Mouse (Mus musculus) intestine, embryonic 15.5 days (tissue): ENCODE data around the gene Tspoap1. TPM values are rescaled to one million over a fixed set of nuclear protein-coding genes. Genes with fewer than 3 reads are reported as not detected.
A peak's percentile ranks its signal among the peaks of the same experiment; 100 is the strongest.

Experiments used
- ATAC-seq: fragments of 200-750 bp; cut with Nextera tagmentation; 2 replicates; pipeline ENCODE4 v1.8.0; 2017; ENCODE audit warnings: moderate TSS enrichment, moderate library complexity
- H3K27ac ChIP-seq: fragments of 300-500 bp; sonication (generic); 2 replicates; pipeline ENCODE4 v1.5.1; 2015; ENCODE audit warnings: mild to moderate bottlenecking, inconsistent platforms
- H3K27me3 ChIP-seq: fragments of 300-500 bp; sonication (generic); replicated peaks from 2 replicates; pipeline ENCODE4 v1.6.1; 2015; ENCODE audit warnings: inconsistent platforms
- H3K36me3 ChIP-seq: fragments of 300-500 bp; sonication (generic); 2 replicates; pipeline ENCODE4 v1.6.1; 2015; ENCODE audit warnings: inconsistent platforms
- H3K4me1 ChIP-seq: fragments of 300-500 bp; sonication (generic); replicated peaks from 2 replicates; pipeline ENCODE4 v1.6.1; 2015; ENCODE audit warnings: inconsistent platforms
- H3K4me2 ChIP-seq: fragments of 300-500 bp; sonication (generic); replicated peaks from 2 replicates; pipeline ENCODE4 v1.6.1; 2015; ENCODE audit warnings: mild to moderate bottlenecking, inconsistent platforms
- H3K4me3 ChIP-seq: fragments of 300-500 bp; sonication (generic); replicated peaks from 2 replicates; pipeline ENCODE4 v1.5.1; 2015; ENCODE audit warnings: inconsistent platforms
- H3K9ac ChIP-seq: fragments of 300-500 bp; sonication (generic); 2 replicates; pipeline ENCODE4 v1.6.1; 2015; ENCODE audit warnings: inconsistent platforms
- H3K9me3 ChIP-seq: fragments of 300-500 bp; sonication (generic); 2 replicates; pipeline ENCODE4 v1.6.1; 2016; ENCODE audit warnings: inconsistent platforms
- WGBS: fragments of 180-500 bp; shearing (Covaris S2); methylation state at CpG from one replicate; pipeline ENCODE4 v1.1.7; 2015; 5-methylcytosine and 5-hydroxymethylcytosine counted together
- polyA plus RNA-seq: library from polyadenylated mRNA; unstranded; fragments of >200 nt; fragmentation: Nextera tagmentation; extraction: Ambion mirVana; gene quantifications from 2 replicates; pipeline ENCODE4 v1.2.1, GENCODE M21; 2015

The Tspoap1 gene
- polyA plus RNA-seq, 1 experiment from 2014 or later, result 0.96 TPM

DNA sequence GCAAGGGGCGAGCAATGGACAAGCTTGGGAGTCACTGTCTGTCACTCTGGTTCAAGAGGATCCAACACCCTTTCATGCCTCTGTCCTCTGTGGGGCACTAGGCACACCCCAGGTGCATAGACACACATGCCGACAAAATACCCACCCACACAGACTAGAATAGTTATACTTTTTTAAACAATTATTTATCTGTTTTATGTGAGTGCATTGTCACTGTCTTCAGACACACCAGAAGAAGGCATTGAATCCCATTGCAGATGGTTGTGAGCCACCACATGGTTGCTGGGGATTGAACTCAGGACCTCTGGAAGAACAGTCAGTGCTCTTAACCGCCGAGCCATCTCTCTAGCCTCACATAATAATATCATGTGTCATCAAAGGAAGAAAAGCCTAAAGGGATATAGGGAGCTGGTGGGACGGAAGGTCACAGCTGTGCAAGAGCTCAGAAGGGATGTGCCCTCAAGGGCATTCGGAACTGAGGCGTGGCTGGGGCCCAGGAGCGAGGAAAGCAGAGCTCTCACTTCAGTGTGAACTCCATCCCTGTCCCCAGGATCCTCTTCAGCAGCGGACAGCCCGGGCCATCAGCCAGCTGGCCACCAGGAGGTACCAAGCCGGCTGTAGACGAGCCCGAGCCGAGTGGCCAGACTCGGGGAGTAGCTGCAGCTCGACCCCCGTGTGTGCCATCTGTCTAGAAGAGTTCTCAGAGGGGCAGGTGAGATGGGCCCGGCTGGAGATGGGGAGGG is 31.3 kb upstream of the Tspoap1 start:
- 53% methylated on average over 18 of the region's 18 CpGs for WGBS
- Histone ChIP-seq H3K4me1 (peaks cover 19% of the 10 kb centered on the region), H3K27me3 (no peaks in the 10 kb centered on the region), H3K27ac (no peak overlapping the region), H3K4me3 (no peak overlapping the region), H3K9me3 (no peaks in the 10 kb centered on the region), H3K4me2 (no peak overlapping the region), H3K36me3 (no peaks in the 10 kb centered on the region), H3K9ac (no peak overlapping the region)
- ATAC-seq, result no peak

DNA sequence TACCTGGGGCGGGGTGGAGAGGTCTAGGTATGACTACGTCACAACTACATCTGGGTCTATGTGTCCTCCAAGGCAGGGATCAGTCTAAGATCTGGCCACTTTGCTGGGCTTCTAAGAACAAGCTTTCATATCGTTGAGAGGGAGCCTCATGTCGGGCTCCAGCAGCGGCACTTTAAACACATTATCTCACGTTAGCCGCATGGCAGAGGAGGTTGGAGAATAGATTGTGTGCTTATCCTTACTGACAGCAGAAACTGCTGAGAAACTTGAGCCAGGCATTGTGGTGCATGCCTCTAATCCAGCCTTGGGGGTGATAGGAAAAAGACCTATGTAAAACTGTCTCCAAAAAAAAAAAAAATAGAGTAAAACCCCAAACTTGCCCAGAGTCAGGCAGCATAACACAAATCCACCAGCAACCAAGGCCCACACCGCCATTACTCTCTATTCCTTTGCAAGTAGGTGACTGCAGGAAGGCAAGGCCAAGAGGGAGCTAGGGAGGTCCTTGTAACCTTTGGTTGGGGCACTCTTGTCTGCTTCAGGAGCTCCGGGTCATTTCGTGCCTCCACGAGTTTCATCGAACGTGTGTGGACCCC is 30.7 kb upstream of the Tspoap1 start:
- Histone ChIP-seq H3K9ac (no peak overlapping the region), H3K27ac (no peak overlapping the region), H3K4me3 (no peak overlapping the region), H3K9me3 (no peaks in the 10 kb centered on the region), H3K4me2 (no peak overlapping the region), H3K4me1 (peaks cover 19% of the 10 kb centered on the region), H3K27me3 (no peaks in the 10 kb centered on the region), H3K36me3 (no peaks in the 10 kb centered on the region)
- no peak for ATAC-seq
- 80% methylated on average over 13 of the region's 13 CpGs for WGBS

DNA sequence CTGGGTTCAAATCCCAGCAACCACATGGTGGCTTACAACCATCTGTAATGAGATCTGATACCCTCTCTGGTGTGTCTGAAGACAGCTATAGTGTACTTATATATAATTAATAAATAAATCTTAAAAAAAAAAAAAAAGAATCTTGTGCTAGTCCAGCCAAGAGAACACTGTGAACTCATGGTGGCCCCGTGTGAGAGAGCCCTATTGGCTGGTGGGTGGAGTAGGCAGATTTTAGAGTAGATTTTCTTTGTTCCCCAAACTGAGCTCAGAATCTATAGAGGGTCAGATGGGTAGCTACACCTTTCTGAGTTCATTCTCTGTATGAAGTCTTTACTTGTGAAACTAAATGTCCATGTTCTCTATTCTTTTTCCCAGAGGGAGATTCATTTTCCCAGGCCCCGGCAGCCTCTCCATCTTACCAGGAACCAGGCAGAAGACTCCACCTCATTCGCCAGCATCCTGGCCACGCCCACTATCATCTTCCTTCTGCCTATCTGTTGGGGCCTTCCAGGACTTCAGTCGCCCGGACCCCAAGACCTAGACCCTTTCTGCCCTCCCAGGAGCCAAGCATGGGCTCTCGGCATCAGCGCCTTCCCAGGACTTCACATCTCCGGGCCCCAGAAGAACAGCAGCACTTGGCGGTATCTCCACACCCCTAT is 29.6 kb upstream of the Tspoap1 start:
- Histone ChIP-seq H3K36me3 (no peaks in the 10 kb centered on the region), H3K27me3 (no peaks in the 10 kb centered on the region), H3K4me3 (no peak overlapping the region), H3K4me2 (no peak overlapping the region), H3K27ac (no peak overlapping the region), H3K9me3 (no peaks in the 10 kb centered on the region), H3K9ac (no peak overlapping the region), H3K4me1 (peaks cover 11% of the 10 kb centered on the region)
- no peak for ATAC-seq
- 79% methylated on average over 10 of the region's 10 CpGs for WGBS

DNA sequence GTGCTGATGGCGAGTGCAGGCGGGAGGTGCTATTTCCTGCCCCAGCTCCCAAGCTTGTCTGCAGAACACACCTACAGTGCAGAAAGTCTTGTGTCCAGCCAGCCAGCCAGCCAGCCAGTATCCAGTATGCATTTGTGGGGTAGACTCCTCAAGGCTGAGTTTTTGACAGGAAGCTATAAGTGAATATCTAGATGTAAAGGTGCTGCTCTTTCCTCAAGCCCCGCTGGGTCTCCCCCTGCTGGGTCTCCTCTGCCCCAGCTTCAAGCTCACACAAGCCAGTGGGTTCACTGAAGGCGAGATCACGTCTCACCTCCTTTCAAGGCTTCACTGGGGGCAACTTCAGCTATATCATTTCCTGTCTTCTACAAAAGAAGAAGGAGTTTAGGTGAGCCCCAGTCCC is 26.0 kb upstream of the Tspoap1 start:
- Histone ChIP-seq H3K27ac (no peak overlapping the region), H3K4me2 (0 out of 2 replicates have a peak overlapping the region, but pooled peaks have one; percentile 22), H3K4me1 (peaks cover 14% of the 10 kb centered on the region), H3K9ac (0 out of 2 replicates have a peak overlapping the region, but pooled peaks have one; percentile 10), H3K27me3 (no peaks in the 10 kb centered on the region), H3K36me3 (no peaks in the 10 kb centered on the region), H3K9me3 (no peaks in the 10 kb centered on the region), H3K4me3 (no peak overlapping the region)
- no peak for ATAC-seq
- 61% methylated on average over 5 of the region's 5 CpGs for WGBS

DNA sequence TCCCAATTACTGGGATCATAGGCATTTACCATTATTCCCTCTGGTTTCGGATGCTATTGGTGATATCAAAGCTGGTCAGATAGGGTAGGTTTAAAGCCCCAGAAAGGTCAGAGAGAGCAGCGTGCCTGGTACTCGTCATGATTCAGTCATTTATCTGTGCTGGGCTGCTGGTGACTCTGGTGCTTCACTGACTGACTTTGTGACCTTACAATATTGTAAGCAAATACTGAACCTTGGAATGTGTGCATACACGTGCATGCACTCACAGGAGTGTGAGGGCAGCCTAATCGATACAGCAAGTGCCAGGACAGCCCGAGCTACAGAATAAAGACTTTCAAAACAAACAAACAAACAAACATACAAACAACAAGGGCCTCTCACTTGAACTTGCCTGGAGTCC is 24.6 kb upstream of the Tspoap1 start:
- Histone ChIP-seq H3K27ac (0 out of 2 replicates have a peak overlapping the region, but pooled peaks have one; percentile 80), H3K9me3 (no peaks in the 10 kb centered on the region), H3K36me3 (0 out of 2 replicates have a peak, but pooled peaks cover 9% of the 10 kb centered on the region), H3K4me1 (peaks cover 14% of the 10 kb centered on the region), H3K9ac (no peak overlapping the region), H3K4me2 (0 out of 2 replicates have a peak overlapping the region, but pooled peaks have one; percentile 78), H3K4me3 (no peak overlapping the region), H3K27me3 (no peaks in the 10 kb centered on the region)
- no peak for ATAC-seq
- WGBS, result 53% methylated on average over 6 of the region's 6 CpGs

DNA sequence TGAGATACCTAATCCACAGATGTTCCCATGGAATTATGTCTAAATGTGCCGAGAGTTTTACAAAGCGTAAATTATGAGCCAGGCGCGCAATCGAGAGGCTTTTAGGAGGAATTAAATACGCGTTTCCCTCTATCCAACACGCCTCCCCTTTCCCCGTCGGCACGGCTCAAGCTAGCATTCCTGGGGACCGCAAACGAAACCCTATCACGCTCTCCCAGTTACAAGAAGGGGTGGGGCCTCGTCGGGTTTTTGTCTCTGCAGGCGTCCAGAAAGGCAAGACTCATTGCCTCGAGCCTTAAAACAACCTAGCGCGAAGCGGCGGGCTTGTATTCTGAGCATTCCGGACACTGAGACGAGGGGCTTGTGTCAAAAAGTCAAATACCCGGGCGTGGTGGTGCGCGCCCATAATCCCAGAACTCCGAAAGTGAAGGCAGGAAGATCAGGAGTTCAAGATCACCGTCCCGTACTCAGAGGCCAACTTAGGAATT is 23.6 kb upstream of the Tspoap1 start:
- WGBS, result 1% methylated on average over 31 of the region's 31 CpGs
- Histone ChIP-seq H3K27ac (peak overlapping the region; percentile 80), H3K9ac (peak overlapping the region; percentile 48), H3K9me3 (no peaks in the 10 kb centered on the region), H3K27me3 (no peaks in the 10 kb centered on the region), H3K4me3 (peak overlapping the region; percentile 84), H3K4me1 (peaks cover 14% of the 10 kb centered on the region), H3K36me3 (0 out of 2 replicates have a peak, but pooled peaks cover 9% of the 10 kb centered on the region), H3K4me2 (peak overlapping the region; percentile 78)
- ATAC-seq, result peak; percentile 84

DNA sequence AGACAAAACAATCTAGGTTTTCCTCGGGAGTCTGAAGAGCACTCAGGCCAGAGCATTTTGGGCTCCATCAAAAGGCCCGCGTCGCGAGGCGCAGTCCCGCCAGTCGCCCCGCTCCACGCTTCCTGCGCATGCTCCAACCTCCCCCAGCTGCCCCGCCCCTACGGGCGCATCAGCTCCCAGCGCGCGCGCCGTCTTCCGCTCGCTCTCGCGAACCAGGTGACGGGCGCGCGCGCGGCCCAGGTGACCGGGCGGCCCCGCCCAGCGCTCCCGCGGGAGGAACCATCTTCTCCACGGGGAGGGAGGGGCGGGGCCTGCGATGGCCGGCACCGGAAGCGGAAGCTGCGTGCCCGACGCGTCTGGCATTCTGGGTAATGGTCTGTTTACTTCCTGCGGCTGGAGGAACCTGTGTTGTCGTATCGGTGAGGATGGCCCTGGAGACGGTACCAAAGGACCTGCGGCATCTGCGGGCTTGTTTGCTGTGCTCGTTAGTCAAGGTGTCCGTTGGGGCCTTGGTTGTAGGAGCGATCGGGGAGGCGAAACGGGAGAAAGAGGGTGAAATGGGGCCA is 23.1 kb upstream of the Tspoap1 start, which contains the start of gene Supt4a:
Gene Supt4a, plus strand, starts transcription at position 378 of the 566 bp plus-strand sequence.
- Histone ChIP-seq H3K4me3 (peak within 1 kb of the TSS; percentile 84), H3K4me1 (peaks cover 14% of the 10 kb centered on the region), H3K9me3 (no peaks in the 10 kb centered on the region), H3K9ac (peak within 1 kb of the TSS; percentile 78), H3K27ac (peak within 1 kb of the TSS; percentile 80), H3K27me3 (no peaks in the 10 kb centered on the region), H3K4me2 (peak within 1 kb of the TSS; percentile 78), H3K36me3 (peaks cover 13% of the 10 kb centered on the region; the same call in 1 of the 2 replicates)
- ATAC-seq, result peak; percentile 96
- WGBS, result under 1% methylated on average over 57 of the region's 57 CpGs

DNA sequence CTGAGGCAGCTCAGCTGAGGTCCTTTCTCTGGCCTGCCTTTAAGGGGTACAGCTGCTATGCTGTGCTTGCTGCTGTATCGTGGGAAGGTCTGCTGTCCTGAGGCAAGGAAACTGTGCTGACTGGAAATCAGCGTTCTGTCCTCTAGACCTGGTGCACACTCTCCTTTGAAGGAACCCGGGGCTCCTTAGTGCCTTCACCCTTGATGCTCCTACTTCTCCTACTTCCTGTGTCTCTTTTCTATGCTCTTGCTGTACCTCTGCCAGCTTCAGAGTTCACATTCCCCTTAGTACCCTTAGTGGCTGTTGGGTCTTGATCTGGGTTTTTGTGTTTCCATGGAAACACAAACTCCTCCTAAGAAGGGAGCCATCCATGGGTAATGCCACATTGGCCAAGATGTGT is 16.6 kb upstream of the Tspoap1 start:
- no peak overlapping the region for H3K27ac ChIP-seq
- no peak overlapping the region for H3K4me3 ChIP-seq
- ATAC-seq, result no peak
- no peaks in the 10 kb centered on the region for H3K9me3 ChIP-seq
- no peak overlapping the region for H3K4me2 ChIP-seq
- no peaks in the 10 kb centered on the region for H3K4me1 ChIP-seq
- H3K27me3 ChIP-seq, result no peaks in the 10 kb centered on the region
- peaks cover 25% of the 10 kb centered on the region for H3K36me3 ChIP-seq
- 94% methylated on average over 3 of the region's 3 CpGs for WGBS
- no peak overlapping the region for H3K9ac ChIP-seq

DNA sequence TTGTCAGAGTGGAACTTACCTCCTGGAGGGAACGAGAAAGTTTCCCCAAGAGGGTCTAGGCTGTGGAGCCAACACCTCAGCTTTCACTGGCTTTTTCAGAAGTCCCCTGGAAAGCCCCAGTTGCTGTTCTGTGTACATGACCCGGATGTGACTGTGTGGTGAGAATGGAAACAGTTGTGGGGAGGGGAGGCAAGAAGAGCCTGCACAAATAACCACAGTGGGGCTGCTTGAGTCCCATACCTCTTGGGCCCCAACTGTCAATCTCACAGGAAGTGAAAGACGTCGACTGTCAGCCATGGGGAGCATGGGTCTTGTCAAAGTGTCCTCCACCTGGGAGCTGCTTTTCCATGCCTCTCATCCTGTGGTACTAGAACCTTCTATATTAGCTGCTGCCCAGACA is 15.4 kb upstream of the Tspoap1 start:
- Histone ChIP-seq H3K4me2 (no peak overlapping the region), H3K4me1 (0 out of 2 replicates have a peak, but pooled peaks cover 3% of the 10 kb centered on the region), H3K9me3 (no peaks in the 10 kb centered on the region), H3K4me3 (no peak overlapping the region), H3K9ac (no peak overlapping the region), H3K36me3 (peaks cover 22% of the 10 kb centered on the region), H3K27ac (no peak overlapping the region), H3K27me3 (no peaks in the 10 kb centered on the region)
- 76% methylated on average over 4 of the region's 4 CpGs for WGBS
- ATAC-seq, result no peak

DNA sequence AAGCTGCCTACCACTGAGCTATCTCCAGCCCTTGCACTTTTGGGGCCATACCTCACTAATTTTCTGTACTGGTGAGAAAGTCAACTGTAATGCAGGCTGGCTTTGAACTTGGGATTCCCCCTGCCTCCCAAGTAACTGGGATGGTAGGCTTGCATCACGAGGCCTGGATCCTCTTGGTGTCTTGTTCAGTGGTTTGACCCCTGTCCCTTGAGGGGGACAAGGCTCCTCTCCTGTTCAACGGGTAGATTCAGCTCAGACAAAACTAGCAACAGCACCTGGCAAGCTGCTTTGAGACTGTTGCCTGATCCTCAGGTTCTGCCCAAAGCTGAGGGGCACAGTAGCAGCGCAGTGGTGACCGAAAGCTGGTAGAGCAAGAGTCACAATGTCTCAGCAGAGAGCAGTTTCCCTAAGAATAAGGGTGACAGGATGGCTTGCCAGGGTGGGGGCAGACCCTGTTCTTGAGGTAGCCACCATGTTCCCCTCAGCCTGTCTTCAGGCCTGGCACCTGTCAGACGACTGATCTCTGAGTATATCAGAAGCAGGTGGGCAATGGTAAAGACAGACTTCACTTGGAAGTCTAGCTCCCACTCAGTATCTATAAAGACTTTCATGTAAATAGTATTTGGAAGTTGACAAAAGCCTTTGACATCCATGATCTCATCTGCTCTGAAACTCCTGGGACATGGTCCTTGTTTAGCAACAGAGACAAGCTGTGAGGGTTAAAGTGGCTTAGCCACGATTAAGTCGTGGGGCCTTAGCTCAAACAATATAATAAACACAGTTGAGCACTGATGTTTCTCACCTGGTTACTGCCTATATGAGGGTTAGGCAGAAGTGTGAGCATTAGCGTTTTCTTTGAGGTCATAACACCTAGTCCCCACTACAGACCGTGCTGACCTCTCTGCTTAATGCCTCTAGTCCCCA is 14.4 kb upstream of the Tspoap1 start:
- Histone ChIP-seq H3K36me3 (peaks cover 17% of the 10 kb centered on the region), H3K9ac (no peak overlapping the region), H3K9me3 (no peaks in the 10 kb centered on the region), H3K27me3 (no peaks in the 10 kb centered on the region), H3K4me3 (no peak overlapping the region), H3K4me1 (0 out of 2 replicates have a peak, but pooled peaks cover 3% of the 10 kb centered on the region), H3K27ac (no peak overlapping the region), H3K4me2 (no peak overlapping the region)
- no peak for ATAC-seq
- 68% methylated on average over 9 of the region's 9 CpGs for WGBS

DNA sequence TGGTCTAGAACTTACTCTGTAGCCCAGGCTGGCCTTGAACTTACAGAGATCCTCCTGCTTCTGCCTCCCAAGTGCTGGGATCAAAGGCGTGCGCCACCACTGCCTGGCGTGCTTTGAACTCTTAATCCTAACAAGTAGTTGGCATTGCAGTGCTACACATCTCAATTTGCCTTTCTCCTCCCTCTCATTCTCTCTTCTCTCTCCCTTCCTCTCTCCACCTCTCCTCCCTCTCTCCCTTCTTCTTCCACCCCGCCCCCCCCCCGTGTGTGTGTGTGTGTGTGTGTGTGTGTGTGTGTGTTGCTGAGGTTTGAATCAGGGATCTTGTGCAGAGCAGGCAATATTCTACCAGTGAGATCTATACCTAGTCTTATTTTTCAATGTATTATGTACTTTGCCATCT is 13.0 kb upstream of the Tspoap1 start:
- no peak overlapping the region for H3K4me3 ChIP-seq
- peaks cover 12% of the 10 kb centered on the region for H3K36me3 ChIP-seq
- H3K27ac ChIP-seq, result no peak overlapping the region
- no peak overlapping the region for H3K4me2 ChIP-seq
- WGBS, result 85% methylated on average over 5 of the region's 5 CpGs
- H3K4me1 ChIP-seq, result 0 out of 2 replicates have a peak, but pooled peaks cover 3% of the 10 kb centered on the region
- no peaks in the 10 kb centered on the region for H3K27me3 ChIP-seq
- no peak for ATAC-seq
- no peak overlapping the region for H3K9ac ChIP-seq
- H3K9me3 ChIP-seq, result no peaks in the 10 kb centered on the region
